Mouse (Mus musculus) heart, postnatal 0 days (tissue): ENCODE data around the gene Spib. TPM values are rescaled to one million over a fixed set of nuclear protein-coding genes. Genes with fewer than 3 reads are reported as not detected.

Experiments
- ATAC-seq: fragments of 200-750 bp; cut with Nextera tagmentation; 2 replicates; pipeline ENCODE4 v1.8.0; 2017; ENCODE audit warnings: low read depth, moderate number of reproducible peaks, moderate library complexity; ENCODE audit not compliant: insufficient read depth
- DNase-seq: peaks from one replicate; pipeline ENCODE4 v3.0.0-alpha.2; 2016; ENCODE audit warnings: low spot score
- H3K27ac ChIP-seq: fragments of 300-500 bp; sonication (generic); 2 replicates; pipeline ENCODE4 v1.5.1; 2014; ENCODE audit warnings: low read depth, mild to moderate bottlenecking
- H3K27me3 ChIP-seq: fragments of 300-500 bp; sonication (generic); 2 replicates; pipeline ENCODE4 v1.6.1; 2014; ENCODE audit warnings: low read length, mixed read lengths; ENCODE audit not compliant: control insufficient read depth, insufficient read depth
- H3K36me3 ChIP-seq: fragments of 300-500 bp; sonication (generic); replicated peaks from 2 replicates; pipeline ENCODE4 v1.6.1; 2014; ENCODE audit warnings: low read length, mixed read lengths; ENCODE audit not compliant: control insufficient read depth, insufficient read depth
- H3K4me1 ChIP-seq: fragments of 300-500 bp; sonication (generic); 2 replicates; pipeline ENCODE4 v1.6.1; 2014; ENCODE audit warnings: antibody characterized with exemption; ENCODE audit not compliant: control insufficient read depth, insufficient read depth
- H3K4me2 ChIP-seq: fragments of 300-500 bp; sonication (generic); 2 replicates; pipeline ENCODE4 v1.6.1; 2014; ENCODE audit warnings: low read depth, mild to moderate bottlenecking, low read length, moderate library complexity
- H3K4me3 ChIP-seq: fragments of 300-500 bp; sonication (generic); 2 replicates; pipeline ENCODE4 v1.5.1; 2014; ENCODE audit warnings: low read depth, low read length
- H3K9ac ChIP-seq: fragments of 300-500 bp; sonication (generic); replicated peaks from 2 replicates; pipeline ENCODE4 v1.6.1; 2014; ENCODE audit warnings: low read depth, low read length, mixed read lengths
- H3K9me3 ChIP-seq: fragments of 300-500 bp; sonication (generic); replicated peaks from 2 replicates; pipeline ENCODE4 v1.6.1; 2016; ENCODE audit warnings: low read length; ENCODE audit not compliant: control insufficient read depth
- CTCF ChIP-seq: IDR thresholded peaks from 2 replicates; pipeline ENCODE4 v1.5.1; 2016; ENCODE audit warnings: antibody characterized with exemption, control low read depth, low read depth
- EP300 ChIP-seq: IDR thresholded peaks from 2 replicates; pipeline ENCODE4 v1.6.1; 2016; ENCODE audit warnings: antibody characterized with exemption, low read depth
- WGBS: fragments of 180-500 bp; shearing (Covaris S2); extraction: QIAGEN DNeasy Blood & Tissue Kit; methylation state at CpG from one replicate; pipeline ENCODE4 v1.1.7; 2014; 5-methylcytosine and 5-hydroxymethylcytosine counted together
- polyA plus RNA-seq: library from polyadenylated mRNA; unstranded; fragments of >200 nt; fragmentation: Nextera tagmentation; extraction: Ambion mirVana; gene quantifications from 2 replicates; pipeline ENCODE4 v1.2.1, GENCODE M21; 2015
- total RNA-seq: library from RNA; depleted of rRNA; stranded (reverse); fragments of >200 nt; gene quantifications from 2 replicates; pipeline ENCODE4 v1.2.3, GENCODE M21; 2014; ENCODE audit warnings: low replicate concordance

The Spib gene
- total and polyA plus RNA-seq, 2 experiments from 2014 or later = 0.11 to 2.6 TPM

DNA sequence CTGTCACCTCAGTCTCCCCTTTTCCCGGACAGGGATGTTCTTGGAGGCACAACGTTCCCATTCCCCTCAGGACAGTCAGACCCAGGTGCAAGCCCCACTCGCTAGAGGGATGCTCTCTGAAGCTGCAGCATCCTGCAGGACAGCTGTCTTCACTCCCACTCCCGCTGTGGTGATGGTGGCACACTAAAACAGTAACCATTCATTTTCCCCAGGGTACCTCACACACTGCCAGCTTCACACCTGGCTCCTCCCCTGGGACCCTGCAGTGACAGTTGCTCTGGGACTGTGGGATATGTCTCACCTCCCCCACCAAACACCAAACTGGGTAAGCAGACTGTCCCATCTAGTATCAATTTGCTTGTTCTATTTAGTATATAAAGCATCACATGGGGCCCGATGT is 15.9 kb upstream of the Spib start:
- WGBS = 23% methylated on average over 5 of the region's 5 CpGs
- DNase-seq = no peak

DNA sequence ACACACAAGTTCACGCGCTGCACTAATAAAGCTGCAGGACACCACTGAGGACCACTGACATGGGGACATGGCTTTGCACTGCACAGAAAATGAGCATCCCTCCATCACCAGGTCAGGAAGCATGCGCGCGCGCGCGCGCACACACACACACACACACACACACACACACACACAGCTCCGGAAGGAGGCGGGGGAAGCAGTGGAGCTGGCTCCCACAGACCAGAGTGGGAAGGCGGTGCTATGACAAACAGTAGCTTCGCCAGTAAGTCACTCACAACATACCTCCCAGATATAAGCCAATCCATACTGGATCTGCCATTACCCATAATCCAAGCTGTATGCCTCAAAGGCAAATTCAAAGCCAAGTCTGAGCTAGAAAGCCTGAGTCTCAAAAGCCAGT is 15.2 kb upstream of the Spib start:
- TF ChIP-seq CTCF (no peak), EP300 (no peak)
- Histone ChIP-seq H3K4me2 (0 out of 2 replicates have a peak overlapping the region, but pooled peaks have one; percentile 91), H3K36me3 (peaks cover 30% of the 10 kb centered on the region), H3K27me3 (no peaks in the 10 kb centered on the region), H3K9me3 (no peaks in the 10 kb centered on the region), H3K4me3 (no peak overlapping the region), H3K4me1 (peaks cover 10% of the 10 kb centered on the region; the same call in 1 of the 2 replicates), H3K9ac (no peak overlapping the region), H3K27ac (no peak overlapping the region)
- ATAC-seq (no peak), DNase-seq (no peak)
- 90% methylated on average over 13 of the region's 13 CpGs for WGBS

More for the DNA sequence above, 15.9 kb upstream of the Spib start:
- no peaks in the 10 kb centered on the region for H3K9me3 ChIP-seq
- H3K27me3 ChIP-seq = no peaks in the 10 kb centered on the region
- H3K27ac ChIP-seq = no peak overlapping the region
- peaks cover 10% of the 10 kb centered on the region; the same call in 1 of the 2 replicates for H3K4me1 ChIP-seq
- peak overlapping the region; percentile 53; the same call in 1 of the 2 replicates for H3K9ac ChIP-seq
- no peak for ATAC-seq
- H3K36me3 ChIP-seq = peaks cover 28% of the 10 kb centered on the region
- peak overlapping the region; percentile 91 for H3K4me2 ChIP-seq
- peak overlapping the region; percentile 66 for H3K4me3 ChIP-seq
- TF ChIP-seq EP300 = no peak
- TF ChIP-seq CTCF = no peak

- H3K4me1 ChIP-seq = peaks cover 10% of the 10 kb centered on the region; the same call in 1 of the 2 replicates
- no peak overlapping the region for H3K4me2 ChIP-seq
- H3K27ac ChIP-seq = no peak overlapping the region
- no peak for TF ChIP-seq EP300
- TF ChIP-seq CTCF = no peak
- H3K27me3 ChIP-seq = no peaks in the 10 kb centered on the region
- H3K4me3 ChIP-seq = no peak overlapping the region
- no peak overlapping the region for H3K9ac ChIP-seq
- DNase-seq (no peak), ATAC-seq (no peak)
- H3K36me3 ChIP-seq = peaks cover 30% of the 10 kb centered on the region
- no peaks in the 10 kb centered on the region for H3K9me3 ChIP-seq
- 95% methylated on average over 3 of the region's 3 CpGs for WGBS
Measured at GRCm38 (mm10) chr7:44546274-44546673, 14.4 kb upstream of the Spib start.

DNA sequence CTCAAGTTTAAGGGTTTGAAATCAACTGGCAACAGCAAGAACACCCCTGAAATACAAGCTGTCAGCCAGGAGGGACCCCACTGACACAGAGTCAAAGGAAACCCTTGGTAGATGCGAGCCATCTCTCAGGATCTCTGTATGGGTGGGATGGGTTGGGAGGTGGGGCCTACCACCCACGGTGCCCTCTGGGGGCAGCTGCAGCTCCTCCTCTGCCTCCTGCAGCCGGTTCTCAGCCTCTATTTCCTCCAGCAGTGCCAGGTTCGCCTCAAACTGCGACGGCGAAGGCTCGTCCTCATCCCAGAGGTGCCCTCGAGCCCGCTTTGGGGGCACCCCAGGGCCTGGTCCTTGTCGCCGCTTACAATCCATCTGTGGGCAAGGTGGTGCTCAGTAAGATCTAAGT is 11.2 kb upstream of the Spib start:
- TF ChIP-seq CTCF = no peak
- TF ChIP-seq EP300 = no peak
- WGBS = 71% methylated on average over 12 of the region's 12 CpGs
- no peaks in the 10 kb centered on the region for H3K9me3 ChIP-seq
- H3K27ac ChIP-seq = no peak overlapping the region
- peaks cover 7% of the 10 kb centered on the region; the same call in 1 of the 2 replicates for H3K4me1 ChIP-seq
- H3K36me3 ChIP-seq = peaks cover 41% of the 10 kb centered on the region
- H3K4me2 ChIP-seq = no peak overlapping the region
- H3K9ac ChIP-seq = no peak overlapping the region
- no peak overlapping the region for H3K4me3 ChIP-seq
- no peaks in the 10 kb centered on the region for H3K27me3 ChIP-seq
- DNase-seq (no peak), ATAC-seq (no peak)

- Histone ChIP-seq H3K9ac (no peak overlapping the region), H3K4me1 (peaks cover 2% of the 10 kb centered on the region; the same call in 1 of the 2 replicates), H3K27me3 (no peaks in the 10 kb centered on the region), H3K36me3 (peaks cover 42% of the 10 kb centered on the region), H3K4me3 (no peak overlapping the region), H3K9me3 (no peaks in the 10 kb centered on the region), H3K4me2 (no peak overlapping the region), H3K27ac (no peak overlapping the region)
- ATAC-seq (no peak), DNase-seq (no peak)
- WGBS = 91% methylated on average over 11 of the region's 11 CpGs
- TF ChIP-seq CTCF = no peak
- no peak for TF ChIP-seq EP300
Measured at GRCm38 (mm10) chr7:44542555-44542954, 10.7 kb upstream of the Spib start.
